Mouse (Mus musculus) retina, adult 2 months (tissue): Measurements from ENCODE around the gene Map4.

ENCODE experiments used
- DNase-seq: peaks from one replicate; pipeline ENCODE4 v3.0.0-alpha.2; 2012; ENCODE audit warnings: low read depth, low spot score

The Map4 gene

DNA sequence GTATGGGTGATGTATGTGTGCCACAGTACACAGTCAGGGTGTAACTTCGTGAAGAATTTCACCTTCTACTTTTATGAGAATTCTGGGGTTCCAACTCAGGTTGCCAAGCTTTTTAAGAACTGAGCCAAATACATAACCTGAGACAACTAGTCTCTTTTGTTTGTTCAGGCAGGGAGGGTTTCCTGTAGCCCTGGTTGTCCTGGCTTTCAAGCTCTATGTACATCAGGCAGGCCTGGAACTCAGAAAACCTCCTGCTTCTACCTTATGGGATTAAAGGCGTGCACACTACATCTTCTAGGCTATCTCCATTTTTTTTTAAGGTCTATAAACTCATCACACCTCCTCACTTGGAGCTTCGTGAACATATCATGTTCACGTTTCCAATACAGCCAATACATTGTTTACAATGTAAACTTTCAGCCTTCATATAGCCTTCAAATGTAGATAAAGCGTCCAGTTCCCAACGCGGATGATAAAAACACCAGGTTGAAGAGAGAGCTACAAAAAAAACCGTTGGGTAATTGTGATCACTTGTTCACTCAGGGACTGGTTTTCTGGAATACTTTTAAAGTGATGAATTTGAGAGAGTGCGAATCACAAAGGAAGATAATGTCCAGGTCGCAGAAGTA, 199.8 kb downstream of the Map4 start:
- DNase-seq = no peak

DNA sequence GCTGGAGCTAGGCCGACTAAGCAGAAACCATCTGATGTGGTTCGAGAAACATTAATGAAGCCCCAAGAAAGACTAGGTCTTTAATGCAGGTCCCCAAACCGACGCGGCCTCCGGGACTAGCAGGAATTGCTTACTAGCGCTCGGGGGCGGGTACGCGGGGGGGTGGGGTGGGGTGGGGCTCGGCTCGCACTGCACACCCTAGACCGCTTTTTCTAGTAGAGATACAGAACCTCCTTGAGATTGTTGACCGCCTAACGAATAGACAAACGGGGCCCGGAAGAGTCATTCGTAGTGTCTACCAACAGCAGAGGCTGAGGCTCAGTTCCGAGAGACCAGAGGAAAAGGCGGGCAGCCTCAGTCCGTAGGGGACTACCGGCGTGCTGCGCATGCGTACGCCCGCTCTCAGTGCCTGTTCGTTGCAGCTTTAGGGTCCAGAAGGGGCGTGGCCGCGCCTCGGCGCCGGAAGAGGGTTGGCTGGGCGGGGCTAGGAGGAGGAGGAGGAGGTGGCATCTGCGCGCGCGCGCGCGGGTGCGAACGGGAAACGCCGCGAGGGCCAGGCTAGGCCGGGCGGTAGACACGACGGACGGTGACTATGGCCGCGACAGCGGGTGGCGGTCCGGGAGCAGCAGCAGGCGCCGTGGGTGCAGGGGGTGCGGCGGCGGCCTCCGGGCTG, 200.4 kb downstream of the Map4 start:
- peak; percentile 95 for DNase-seq

DNA sequence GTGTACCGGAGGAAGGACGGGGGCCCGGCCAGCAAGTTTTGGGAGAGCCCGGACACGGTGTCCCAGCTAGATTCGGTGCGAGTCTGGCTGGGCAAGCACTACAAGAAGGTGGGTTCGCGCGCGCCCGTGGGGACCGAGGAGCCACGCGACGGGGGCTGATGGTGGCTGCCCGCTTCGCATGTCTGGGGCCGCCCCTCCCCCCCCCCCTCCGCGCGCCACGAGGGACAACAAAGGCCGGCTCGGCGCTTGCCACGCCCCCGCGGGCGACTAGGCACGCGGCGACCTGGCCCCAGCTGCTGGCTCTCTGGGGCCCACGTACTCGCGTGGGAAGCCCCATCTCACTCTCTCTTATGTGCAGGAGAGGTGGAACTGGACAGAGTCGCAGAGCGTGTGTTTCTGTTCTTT, 200.9 kb downstream of the Map4 start:
- no peak for DNase-seq

DNA sequence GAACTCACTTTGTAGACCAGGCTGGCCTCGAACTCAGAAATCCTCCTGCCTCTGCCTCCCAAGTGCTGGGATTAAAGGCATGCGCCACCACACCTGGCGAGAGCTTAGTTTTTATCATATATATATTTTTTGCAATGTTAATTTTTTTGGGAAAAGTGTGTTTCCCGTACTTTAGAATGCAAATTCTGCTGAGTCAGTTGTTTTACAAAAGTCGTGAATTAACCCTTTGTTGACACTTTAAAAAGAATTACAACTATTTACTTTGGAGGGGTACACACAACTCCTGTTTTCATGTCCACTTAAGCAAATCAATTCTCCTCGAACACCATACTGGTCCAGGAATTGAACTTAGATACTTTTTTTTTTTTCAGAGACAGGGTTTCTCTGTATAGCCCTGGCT, 201.7 kb downstream of the Map4 start:
- no peak for DNase-seq
